Mouse (Mus musculus) cortical plate, adult 2 months (tissue): ENCODE results near the gene Tanc2. TPM values are rescaled to one million over a fixed set of nuclear protein-coding genes. Genes with fewer than 3 reads are reported as not detected.

ENCODE experiments used
- H3K27ac ChIP-seq: fragments of 200-500 bp; 2 replicates; pipeline ENCODE4 v1.5.1; 2012; ENCODE audit warnings: low read length, control low read depth, inconsistent platforms; ENCODE audit not compliant: insufficient read depth
- H3K4me1 ChIP-seq: fragments of 200-500 bp; 2 replicates; pipeline ENCODE4 v1.6.1; 2011; ENCODE audit warnings: low read length; ENCODE audit not compliant: control insufficient read depth, insufficient read depth
- H3K4me3 ChIP-seq: fragments of 200-500 bp; 2 replicates; pipeline ENCODE4 v1.5.1; 2011; ENCODE audit warnings: mild to moderate bottlenecking, low read length, control low read depth; ENCODE audit not compliant: insufficient read depth
- CTCF ChIP-seq: fragments of 200-500 bp; IDR thresholded peaks from 2 replicates; pipeline ENCODE4 v1.5.1; 2011; ENCODE audit warnings: mild to moderate bottlenecking, control low read depth, low read length; ENCODE audit not compliant: insufficient read depth; ENCODE audit errors: extremely low read depth
- POLR2A ChIP-seq: fragments of 200-500 bp; IDR thresholded peaks from 2 replicates; pipeline ENCODE4 v1.6.1; 2011; ENCODE audit warnings: mild to moderate bottlenecking, low read length, control low read depth; ENCODE audit not compliant: insufficient read depth; ENCODE audit errors: extremely low read depth
- polyA plus RNA-seq: library from polyadenylated mRNA; depleted of rRNA; stranded (reverse); fragments of >200 nt; gene quantifications from 2 replicates; pipeline ENCODE4 v1.2.3, GENCODE M21; 2012

Gene Tanc2
- polyA plus RNA-seq, 1 experiment, result 58.5 TPM

GRCm38 (mm10) chr11:105743171-105743570, 153.4 kb downstream of the Tanc2 start:
- peaks cover 1% of the 10 kb centered on the region for H3K4me1 ChIP-seq
- no peak overlapping the region for H3K4me3 ChIP-seq
- no peak for TF ChIP-seq CTCF
- no peak for TF ChIP-seq POLR2A
- H3K27ac ChIP-seq, result no peak overlapping the region

- Histone ChIP-seq H3K27ac (no peak overlapping the region), H3K4me1 (peaks cover 1% of the 10 kb centered on the region), H3K4me3 (no peak overlapping the region)
- TF ChIP-seq POLR2A (no peak), CTCF (no peak)
Measured at GRCm38 (mm10) chr11:105749297-105750071, 159.7 kb downstream of the Tanc2 start.

DNA sequence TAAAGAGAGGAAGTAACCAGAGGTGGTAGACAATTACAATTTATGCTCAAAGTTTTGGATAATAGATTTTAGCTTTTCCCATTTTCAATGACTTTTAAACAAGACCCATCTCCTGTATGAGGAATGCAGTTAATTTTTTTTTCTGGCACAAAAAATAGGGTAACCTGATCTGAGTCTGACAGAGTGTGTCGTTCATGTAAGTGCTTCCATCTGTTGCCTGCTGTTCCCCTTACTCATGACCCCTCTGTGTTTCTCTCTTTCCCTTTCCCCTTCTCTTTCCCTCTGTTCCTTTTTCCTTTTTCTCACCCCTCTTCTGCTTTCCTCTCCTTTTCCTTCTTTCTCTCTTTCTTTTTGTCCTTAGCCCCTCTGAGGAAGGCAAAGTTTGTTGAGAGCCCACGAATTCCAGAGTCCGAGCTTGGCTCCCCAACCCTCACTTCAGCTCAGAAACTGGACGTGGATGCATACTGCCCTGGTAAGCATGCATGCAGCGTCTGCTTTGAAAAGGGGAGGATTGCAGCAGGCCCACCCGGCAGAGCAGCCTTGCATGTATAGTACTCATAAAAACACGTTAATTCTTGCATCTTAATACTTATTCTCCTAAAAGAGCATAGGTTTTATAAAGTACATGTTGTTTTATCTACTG, 168.9 kb downstream of the Tanc2 start:
- Histone ChIP-seq H3K4me1 (peaks cover 5% of the 10 kb centered on the region; the same call in 1 of the 2 replicates), H3K4me3 (no peak overlapping the region), H3K27ac (no peak overlapping the region)
- TF ChIP-seq POLR2A (no peak), CTCF (no peak)

DNA sequence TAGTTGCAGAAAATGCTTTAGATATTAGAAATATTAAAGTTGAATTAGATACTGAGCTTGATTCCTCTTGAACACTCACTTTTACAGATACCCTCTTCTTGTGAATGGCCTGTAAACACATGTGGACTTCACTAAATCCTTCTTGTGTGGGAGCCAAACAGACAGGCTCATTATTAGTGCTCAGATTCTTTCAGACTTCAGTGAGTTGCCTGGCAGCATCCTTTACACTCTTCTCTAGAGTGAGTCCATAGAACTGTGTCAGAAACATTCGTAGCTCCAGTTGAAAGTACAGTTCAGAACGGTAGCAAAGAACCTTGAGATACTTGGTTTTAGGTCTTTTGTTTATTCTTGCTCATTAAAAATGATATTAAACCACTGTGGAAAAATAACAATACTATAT, 169.6 kb downstream of the Tanc2 start:
- no peak overlapping the region for H3K27ac ChIP-seq
- H3K4me1 ChIP-seq, result peaks cover 5% of the 10 kb centered on the region; the same call in 1 of the 2 replicates
- TF ChIP-seq CTCF (no peak), POLR2A (no peak)
- H3K4me3 ChIP-seq, result no peak overlapping the region

DNA sequence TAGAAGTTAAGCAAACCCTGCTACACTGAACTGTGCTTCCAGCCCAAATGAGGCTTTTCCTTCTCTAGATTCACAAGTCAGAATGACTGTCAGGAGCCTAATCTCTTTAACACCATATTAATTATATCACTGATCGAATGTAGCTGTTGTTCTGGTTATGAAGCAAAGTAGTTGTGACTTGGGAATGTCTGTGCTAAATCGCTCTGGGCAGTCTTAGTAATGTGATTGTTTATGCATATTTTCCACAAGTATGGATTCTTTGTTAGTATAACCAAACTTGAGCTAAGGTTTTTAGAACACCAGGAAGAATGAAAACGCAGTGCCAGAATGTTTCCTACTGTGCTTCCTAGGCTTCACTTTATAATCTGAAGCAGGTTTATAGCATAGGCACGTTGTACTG, 170.6 kb downstream of the Tanc2 start:
- H3K4me3 ChIP-seq, result no peak overlapping the region
- H3K27ac ChIP-seq, result no peak overlapping the region
- TF ChIP-seq CTCF (no peak), POLR2A (no peak)
- peaks cover 5% of the 10 kb centered on the region; the same call in 1 of the 2 replicates for H3K4me1 ChIP-seq

GRCm38 (mm10) chr11:105777802-105778201, 188.0 kb downstream of the Tanc2 start:
- peaks cover 2% of the 10 kb centered on the region for H3K4me1 ChIP-seq
- TF ChIP-seq CTCF (no peak), POLR2A (no peak)
- H3K4me3 ChIP-seq, result no peak overlapping the region
- H3K27ac ChIP-seq, result no peak overlapping the region

DNA sequence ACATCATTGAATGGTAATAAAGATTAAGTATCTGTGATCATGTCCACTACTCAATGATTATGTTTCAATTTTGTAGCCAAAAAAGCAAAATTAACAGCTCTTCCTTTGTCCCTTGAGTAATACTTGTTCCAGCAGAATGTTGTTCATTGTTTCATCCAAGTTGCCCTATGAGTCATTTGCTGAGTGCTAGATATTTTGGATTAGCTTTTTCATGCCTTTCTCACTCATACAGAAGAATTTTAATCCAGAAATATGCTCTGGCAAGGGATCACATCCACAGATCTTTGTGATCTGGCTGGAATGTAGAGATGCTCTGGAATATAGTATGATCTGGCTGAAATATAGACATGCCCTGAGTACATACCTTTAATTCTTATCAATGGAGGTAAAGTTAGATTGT, 202.7 kb downstream of the Tanc2 start:
- TF ChIP-seq CTCF, result no peak
- TF ChIP-seq POLR2A, result no peak
- H3K4me1 ChIP-seq, result no peaks in the 10 kb centered on the region; the same call in 1 of the 2 replicates
- no peak overlapping the region for H3K4me3 ChIP-seq
- no peak overlapping the region for H3K27ac ChIP-seq

- Histone ChIP-seq H3K4me3 (no peak overlapping the region), H3K27ac (no peak overlapping the region), H3K4me1 (peaks cover 1% of the 10 kb centered on the region; the same call in 1 of the 2 replicates)
- TF ChIP-seq CTCF (no peak), POLR2A (no peak)
Measured at GRCm38 (mm10) chr11:105803686-105804085, 213.9 kb downstream of the Tanc2 start.

- Histone ChIP-seq H3K4me1 (peaks cover 1% of the 10 kb centered on the region; the same call in 1 of the 2 replicates), H3K4me3 (no peak overlapping the region), H3K27ac (no peak overlapping the region)
- no peak for TF ChIP-seq CTCF
- TF ChIP-seq POLR2A, result no peak
Measured at GRCm38 (mm10) chr11:105804776-105805175, 215.0 kb downstream of the Tanc2 start.

GRCm38 (mm10) chr11:105807103-105807502, 217.3 kb downstream of the Tanc2 start:
- Histone ChIP-seq H3K27ac (no peak overlapping the region), H3K4me1 (peaks cover 1% of the 10 kb centered on the region; the same call in 1 of the 2 replicates), H3K4me3 (no peak overlapping the region)
- TF ChIP-seq CTCF (no peak), POLR2A (no peak)
